Mouse (Mus musculus): ENCODE data around the gene Traf7. TPM values are rescaled to one million over a fixed set of nuclear protein-coding genes. Genes with fewer than 3 reads are reported as not detected.

Traf7 gene
- polyA plus RNA-seq, 1 experiment = 12.7 TPM

- Histone ChIP-seq H3K4me1 (ENCODE audit: control insufficient read depth) (peaks cover 18% of the 10 kb centered on the region), H3K36me3 (ENCODE audit: control insufficient read depth) (peaks cover 26% of the 10 kb centered on the region)
These were observed 35.9 kb upstream of the Traf7 start for GRCm38 (mm10) chr17:24563638-24564037.

GRCm38 (mm10) chr17:24561592-24561991, 33.9 kb upstream of the Traf7 start:
- no peak overlapping the region for H3K4me3 ChIP-seq (replicated peaks)
- H3K4me1 ChIP-seq (ENCODE audit: control insufficient read depth) = peaks cover 9% of the 10 kb centered on the region
- H3K9me3 ChIP-seq (ENCODE audit: control insufficient read depth, low read length) = no peaks in the 10 kb centered on the region
- TF ChIP-seq TAL1 (IDR thresholded peaks at IDR 0.05; ENCODE audit: low read length) (no peak), GATA1 (IDR thresholded peaks at IDR 0.05; ENCODE audit: low read length) (no peak)
- no peaks in the 10 kb centered on the region for H3K27me3 ChIP-seq (ENCODE audit: control insufficient read depth)
- H3K36me3 ChIP-seq (ENCODE audit: control insufficient read depth) = peaks cover 17% of the 10 kb centered on the region

More at GRCm38 (mm10) chr17:24563638-24564037, 35.9 kb upstream of the Traf7 start:
- Histone ChIP-seq H3K27me3 (ENCODE audit: control insufficient read depth) (no peaks in the 10 kb centered on the region), H3K4me3 (replicated peaks) (no peak overlapping the region), H3K9me3 (ENCODE audit: control insufficient read depth, low read length) (no peaks in the 10 kb centered on the region)
- TF ChIP-seq TAL1 (IDR thresholded peaks at IDR 0.05; ENCODE audit: low read length) (no peak), GATA1 (IDR thresholded peaks at IDR 0.05; ENCODE audit: low read length) (no peak)

DNA sequence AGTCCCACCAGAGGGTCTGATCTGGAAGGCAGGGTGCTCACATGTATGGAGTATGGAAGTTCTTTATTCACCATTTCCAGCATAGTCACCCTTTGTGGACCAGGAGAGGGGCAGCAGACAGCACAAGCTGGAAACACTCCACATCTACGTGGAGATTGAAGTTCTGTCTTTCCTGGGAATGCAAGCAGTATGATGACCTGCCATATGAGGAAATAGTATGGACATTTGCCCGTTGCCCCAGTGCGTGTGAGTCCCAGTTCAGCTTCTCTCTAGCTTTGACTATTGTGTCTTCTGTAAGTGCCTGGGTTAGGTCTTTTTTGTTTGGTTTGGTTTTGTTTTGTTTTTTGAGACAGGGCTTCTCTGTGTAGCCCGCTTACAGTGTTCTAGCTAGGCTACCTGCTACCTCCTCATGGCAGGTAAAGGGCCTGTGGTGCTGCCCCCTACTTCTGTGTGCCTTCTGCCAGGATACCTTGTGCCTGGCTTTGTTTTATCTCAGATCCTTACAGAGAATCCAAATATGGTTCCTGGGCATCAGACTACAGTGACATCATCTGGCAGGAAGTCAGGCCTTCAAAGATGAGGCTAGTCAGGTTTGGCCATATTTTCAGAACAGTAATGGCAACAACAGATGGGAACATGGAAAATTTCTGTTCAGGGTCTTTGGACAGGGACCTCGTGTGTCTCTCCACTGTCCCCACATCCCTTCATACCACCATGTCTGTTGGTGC, 32.7 kb upstream of the Traf7 start:
- TF ChIP-seq GATA1 (IDR thresholded peaks at IDR 0.05; ENCODE audit: low read length) (no peak), TAL1 (IDR thresholded peaks at IDR 0.05; ENCODE audit: low read length) (no peak)
- no peaks in the 10 kb centered on the region for H3K27me3 ChIP-seq (ENCODE audit: control insufficient read depth)

GRCm38 (mm10) chr17:24559146-24559545, 31.4 kb upstream of the Traf7 start:
- H3K27me3 ChIP-seq (ENCODE audit: control insufficient read depth) = no peaks in the 10 kb centered on the region
- H3K36me3 ChIP-seq (ENCODE audit: control insufficient read depth) = no peaks in the 10 kb centered on the region
- no peak overlapping the region for H3K4me3 ChIP-seq (replicated peaks)
- TF ChIP-seq TAL1 (IDR thresholded peaks at IDR 0.05; ENCODE audit: low read length) (no peak), GATA1 (IDR thresholded peaks at IDR 0.05; ENCODE audit: low read length) (no peak)
- H3K9me3 ChIP-seq (ENCODE audit: control insufficient read depth, low read length) = no peaks in the 10 kb centered on the region
- no peaks in the 10 kb centered on the region; the same call in none of the 2 replicates for H3K4me1 ChIP-seq (ENCODE audit: control insufficient read depth)

More for the DNA sequence above, 32.7 kb upstream of the Traf7 start:
- peaks cover 9% of the 10 kb centered on the region for H3K36me3 ChIP-seq (ENCODE audit: control insufficient read depth)
- no peaks in the 10 kb centered on the region; the same call in 1 of the 2 replicates for H3K4me1 ChIP-seq (ENCODE audit: control insufficient read depth)
- H3K4me3 ChIP-seq (replicated peaks) = no peak overlapping the region
- H3K9me3 ChIP-seq (ENCODE audit: control insufficient read depth, low read length) = no peaks in the 10 kb centered on the region

- no peaks in the 10 kb centered on the region for H3K27me3 ChIP-seq (ENCODE audit: control insufficient read depth)
- no peaks in the 10 kb centered on the region for H3K36me3 ChIP-seq (ENCODE audit: control insufficient read depth)
These were observed 30.9 kb upstream of the Traf7 start for GRCm38 (mm10) chr17:24558600-24559099.

DNA sequence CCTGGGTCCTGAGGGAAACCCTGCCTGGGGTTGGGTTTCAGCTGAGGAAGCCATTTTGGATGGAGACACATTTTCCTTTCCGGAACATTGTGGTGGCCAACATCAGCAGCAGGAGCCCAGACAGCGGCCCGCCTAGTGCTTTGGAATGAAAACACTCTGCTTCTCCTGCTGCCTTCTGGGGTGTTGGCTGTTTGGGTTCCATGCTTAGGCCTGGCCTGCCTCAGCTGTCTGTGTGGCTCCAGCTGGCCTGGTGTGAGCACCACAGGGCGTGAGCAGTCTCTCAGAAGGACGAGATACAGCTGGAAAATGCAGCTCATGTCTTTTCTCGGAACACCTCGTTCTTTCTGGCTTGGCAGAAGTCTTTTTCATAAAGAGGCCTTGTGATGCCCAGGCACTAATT, 29.4 kb upstream of the Traf7 start:
- H3K4me1 ChIP-seq (ENCODE audit: control insufficient read depth) = no peaks in the 10 kb centered on the region; the same call in none of the 2 replicates
- no peaks in the 10 kb centered on the region for H3K36me3 ChIP-seq (ENCODE audit: control insufficient read depth)
- no peaks in the 10 kb centered on the region for H3K27me3 ChIP-seq (ENCODE audit: control insufficient read depth)
- no peak overlapping the region for H3K4me3 ChIP-seq (replicated peaks)
- TF ChIP-seq TAL1 (IDR thresholded peaks at IDR 0.05; ENCODE audit: low read length) (no peak), GATA1 (IDR thresholded peaks at IDR 0.05; ENCODE audit: low read length) (no peak)
- H3K9me3 ChIP-seq (ENCODE audit: control insufficient read depth, low read length) = no peaks in the 10 kb centered on the region

More at GRCm38 (mm10) chr17:24558600-24559099, 30.9 kb upstream of the Traf7 start:
- no peaks in the 10 kb centered on the region; the same call in none of the 2 replicates for H3K4me1 ChIP-seq (ENCODE audit: control insufficient read depth)
- no peak overlapping the region for H3K4me3 ChIP-seq (replicated peaks)
- H3K9me3 ChIP-seq (ENCODE audit: control insufficient read depth, low read length) = no peaks in the 10 kb centered on the region
- TF ChIP-seq GATA1 (IDR thresholded peaks at IDR 0.05; ENCODE audit: low read length) (no peak), TAL1 (IDR thresholded peaks at IDR 0.05; ENCODE audit: low read length) (no peak)

GRCm38 (mm10) chr17:24551050-24551444, 23.3 kb upstream of the Traf7 start:
- 0 out of 2 replicates have a peak, but pooled peaks cover 2% of the 10 kb centered on the region for H3K27me3 ChIP-seq (ENCODE audit: control insufficient read depth)
- H3K9me3 ChIP-seq (ENCODE audit: control insufficient read depth, low read length) = no peaks in the 10 kb centered on the region
- peak overlapping the region; percentile 85 for H3K4me3 ChIP-seq (replicated peaks)
- TF ChIP-seq GATA1 (IDR thresholded peaks at IDR 0.05; ENCODE audit: low read length) (no peak), TAL1 (IDR thresholded peaks at IDR 0.05; ENCODE audit: low read length) (no peak)
- H3K4me1 ChIP-seq (ENCODE audit: control insufficient read depth) = peaks cover 38% of the 10 kb centered on the region
- H3K36me3 ChIP-seq (ENCODE audit: control insufficient read depth) = no peaks in the 10 kb centered on the region

GRCm38 (mm10) chr17:24550416-24551049, 22.8 kb upstream of the Traf7 start:
- Histone ChIP-seq H3K27me3 (ENCODE audit: control insufficient read depth) (0 out of 2 replicates have a peak, but pooled peaks cover 2% of the 10 kb centered on the region), H3K9me3 (ENCODE audit: control insufficient read depth, low read length) (no peaks in the 10 kb centered on the region), H3K36me3 (ENCODE audit: control insufficient read depth) (no peaks in the 10 kb centered on the region), H3K4me3 (replicated peaks) (peak overlapping the region; percentile 85), H3K4me1 (ENCODE audit: control insufficient read depth) (peaks cover 38% of the 10 kb centered on the region)
- no peak for TF ChIP-seq TAL1 (IDR thresholded peaks at IDR 0.05; ENCODE audit: low read length)

Data from erythroblast, embryonic 14.5 days (primary cell).